Comparison of ENCODE assay signal across 10 mouse cellular contexts in the genomic region with DNA sequence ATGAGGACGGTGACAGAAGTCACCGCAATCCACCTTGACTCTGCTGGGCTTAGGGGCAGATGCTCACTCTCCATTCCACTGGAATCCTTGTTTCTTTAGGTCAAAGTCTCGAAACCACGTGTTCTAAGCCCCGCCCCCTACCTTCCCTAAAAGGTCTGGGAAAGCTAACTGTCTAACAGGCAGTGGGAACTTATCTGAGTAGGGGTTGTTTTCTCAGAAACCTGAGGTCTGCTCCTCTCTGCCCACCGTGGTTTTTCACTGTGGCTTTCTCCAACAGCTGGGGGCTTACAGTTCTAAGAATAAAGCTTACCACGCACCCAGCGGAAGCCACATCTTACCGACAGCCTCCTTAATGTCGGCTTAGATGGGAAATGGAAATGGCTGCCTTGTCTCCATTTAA. TPM values are rescaled to one million over a fixed set of nuclear protein-coding genes. Genes with fewer than 3 reads are reported as not detected.
DNase-seq lines count a peak whose midpoint lies in the region; ATAC-seq lines count a peak whose summit lies in the region.
"Had no signal": no experiment of that assay in that cellular context is flagged by ENCODE, and none has a peak within 500 bp of the region (broad histone marks: within the 10 kb centered on the region; RNA-seq: fewer than 3 reads in every experiment).

No protein-coding gene starts in this region.

- no peak overlapping the region for H3K27ac ChIP-seq in embryonic facial prominence, embryonic 14.5 days (replicated peaks; ENCODE audit: low read depth, low read length)
- no peak overlapping the region for H3K27ac ChIP-seq in forebrain, embryonic 14.5 days (ENCODE audit: low read depth, low read length)
- H3K27ac ChIP-seq: macrophage had no signal

- H3K9ac ChIP-seq in embryonic facial prominence, embryonic 14.5 days (ENCODE audit: low read depth, low read length), result no peak overlapping the region
- no peak overlapping the region for H3K9ac ChIP-seq in forebrain, embryonic 14.5 days (ENCODE audit: low read length)

- DNase-seq in embryonic facial prominence, embryonic 14.5 days (ENCODE audit: low spot score), result peak; percentile 19
- peak; percentile 59 to 73 for DNase-seq in kidney, postnatal 4 days
- DNase-seq in yolk sac, embryonic 10.5 days (ENCODE audit: low spot score), result peak; percentile 64
- no peak for DNase-seq in gastrocnemius, postnatal 10 days
- DNase-seq in forebrain, embryonic 14.5 days (ENCODE audit: low spot score), result no peak
- DNase-seq: cerebellum, postnatal 14 days had no signal

- no peaks in the 10 kb centered on the region for H3K27me3 ChIP-seq in megakaryocyte, embryonic 14.5 days (replicated peaks)
- H3K27me3 ChIP-seq in embryonic facial prominence, embryonic 14.5 days (replicated peaks; ENCODE audit: control insufficient read depth, insufficient read depth, low read length), result no peaks in the 10 kb centered on the region
- H3K27me3 ChIP-seq in forebrain, embryonic 14.5 days (replicated peaks; ENCODE audit: control insufficient read depth, insufficient read depth, low read length), result no peaks in the 10 kb centered on the region

- H3K36me3 ChIP-seq in megakaryocyte, embryonic 14.5 days (replicated peaks; ENCODE audit: low read length), result peaks cover 59% of the 10 kb centered on the region
- peaks cover 15% of the 10 kb centered on the region; the same call in 1 of the 2 replicates for H3K36me3 ChIP-seq in embryonic facial prominence, embryonic 14.5 days (ENCODE audit: control insufficient read depth, insufficient read depth, low read length)
- H3K36me3 ChIP-seq in forebrain, embryonic 14.5 days (ENCODE audit: control insufficient read depth, insufficient read depth, low read length), result peaks cover 10% of the 10 kb centered on the region; the same call in 1 of the 2 replicates

- H3K4me3 ChIP-seq in megakaryocyte, embryonic 14.5 days (replicated peaks), result peak overlapping the region; percentile 88
- no peak overlapping the region for H3K4me3 ChIP-seq in embryonic facial prominence, embryonic 14.5 days (ENCODE audit: low read depth, low read length)
- H3K4me3 ChIP-seq in forebrain, embryonic 14.5 days (ENCODE audit: low read depth, low read length), result no peak overlapping the region

- H3K9me3 ChIP-seq in megakaryocyte, embryonic 14.5 days, result no peaks in the 10 kb centered on the region
- H3K9me3 ChIP-seq in embryonic facial prominence, embryonic 14.5 days (ENCODE audit: control insufficient read depth, low read length), result no peaks in the 10 kb centered on the region
- no peaks in the 10 kb centered on the region for H3K9me3 ChIP-seq in forebrain, embryonic 14.5 days (replicated peaks; ENCODE audit: control insufficient read depth, low read length)

- peaks cover 98% of the 10 kb centered on the region for H3K4me1 ChIP-seq in megakaryocyte, embryonic 14.5 days
- peaks cover 5% of the 10 kb centered on the region for H3K4me1 ChIP-seq in embryonic facial prominence, embryonic 14.5 days (ENCODE audit: control insufficient read depth, insufficient read depth, low read length)
- H3K4me1 ChIP-seq in forebrain, embryonic 14.5 days (ENCODE audit: control insufficient read depth, insufficient read depth, low read length), result no peaks in the 10 kb centered on the region

- WGBS in embryonic facial prominence, embryonic 14.5 days, result 43% methylated on average over 10 of the region's 10 CpGs
- WGBS in forebrain, embryonic 14.5 days, result 45% methylated on average over 10 of the region's 10 CpGs

- no peak overlapping the region; the same call in 1 of the 2 replicates for H3K4me2 ChIP-seq in embryonic facial prominence, embryonic 14.5 days (ENCODE audit: low read depth, low read length)
- H3K4me2 ChIP-seq in forebrain, embryonic 14.5 days (ENCODE audit: low read length), result no peak overlapping the region

- no peak for ATAC-seq in megakaryocyte, adult 5-6 weeks (ENCODE audit: poor library complexity, severe bottlenecking)
- ATAC-seq in embryonic facial prominence, embryonic 14.5 days (ENCODE audit: low read depth), result no peak
- ATAC-seq in forebrain, embryonic 14.5 days, result no peak

RNA-seq across cellular contexts. Expression of a gene that starts 12.0 kb away (rescaled TPM):
- not detected in 2 replicates for polyA plus RNA-seq in megakaryocyte, embryonic 14.5 days (2012; ENCODE audit: insufficient read depth, low replicate concordance)
- 0.25 TPM in 1 of 2 replicates, not detected in the other for total RNA-seq in megakaryocyte, adult 5-6 weeks (2015)
- 0.11 TPM in 1 of 2 replicates, not detected in the other for total RNA-seq in megakaryocyte, adult 5-6 weeks (2017)
- polyA plus RNA-seq in embryonic facial prominence, embryonic 14.5 days (2014; fragmentation: Nextera tagmentation; extraction: Ambion mirVana), result 0.15 TPM in 1 of 2 replicates, not detected in the other
- 1 to 10 TPM in 1 of 2 experiments, under 1 TPM in 1; 0.59 to 1.1 TPM for total RNA-seq in gastrocnemius, postnatal 10 days (2021)
- not detected in 2 replicates for polyA plus RNA-seq in forebrain, embryonic 14.5 days (2014; fragmentation: Nextera tagmentation; extraction: Ambion mirVana)
- polyA plus RNA-seq: stomach, embryonic 14.5 days had no signal

RNA-seq across cellular contexts. Expression of a gene that starts 33.5 kb away (rescaled TPM):
- 14.4 and 50.8 TPM in 2 replicates for polyA plus RNA-seq in megakaryocyte, embryonic 14.5 days (2012; ENCODE audit: insufficient read depth, low replicate concordance)
- total RNA-seq in megakaryocyte, adult 5-6 weeks (2015), result 39.9 and 40.9 TPM in 2 replicates
- total RNA-seq in megakaryocyte, adult 5-6 weeks (2017), result 27.0 and 30.4 TPM in 2 replicates
- polyA plus RNA-seq in embryonic facial prominence, embryonic 14.5 days (2014; fragmentation: Nextera tagmentation; extraction: Ambion mirVana), result 116 and 122 TPM in 2 replicates
- total RNA-seq in gastrocnemius, postnatal 10 days (2021), result 100 to 1,000 TPM; 117 to 134 TPM
- polyA plus RNA-seq in forebrain, embryonic 14.5 days (2014; fragmentation: Nextera tagmentation; extraction: Ambion mirVana), result 115 and 124 TPM in 2 replicates

Comparison
In these comparisons a context has a peak if more than half of its experiments do, and no peak if none do; other contexts are left out.
1. DNase-seq: peak in embryonic facial prominence, embryonic 14.5 days (single experiment), kidney, postnatal 4 days (2 of 2) and yolk sac, embryonic 10.5 days (single experiment); none in gastrocnemius, postnatal 10 days (single experiment) and forebrain, embryonic 14.5 days (single experiment).